Mouse (Mus musculus) kidney, embryonic 15.5 days (tissue): ENCODE data around the gene Purb. TPM values are rescaled to one million over a fixed set of nuclear protein-coding genes. Genes with fewer than 3 reads are reported as not detected.

ENCODE experiments used
- ATAC-seq: fragments of 200-750 bp; cut with Nextera tagmentation; replicated peaks from 2 replicates; pipeline ENCODE4 v1.8.0; 2017; ENCODE audit warnings: moderate TSS enrichment; ENCODE audit not compliant: low FRiP score
- H3K27ac ChIP-seq: fragments of 300-500 bp; sonication (generic); 2 replicates; pipeline ENCODE4 v1.5.1; 2015; ENCODE audit warnings: mild to moderate bottlenecking, inconsistent platforms
- H3K27me3 ChIP-seq: fragments of 300-500 bp; sonication (generic); 2 replicates; pipeline ENCODE4 v1.6.1; 2015; ENCODE audit warnings: inconsistent platforms
- H3K36me3 ChIP-seq: fragments of 300-500 bp; sonication (generic); 2 replicates; pipeline ENCODE4 v1.6.1; 2015; ENCODE audit warnings: inconsistent platforms
- H3K4me1 ChIP-seq: fragments of 300-500 bp; sonication (generic); 2 replicates; pipeline ENCODE4 v1.6.1; 2015; ENCODE audit warnings: inconsistent platforms
- H3K4me2 ChIP-seq: fragments of 300-500 bp; sonication (generic); 2 replicates; pipeline ENCODE4 v1.6.1; 2015; ENCODE audit warnings: moderate library complexity, mild to moderate bottlenecking, inconsistent platforms
- H3K4me3 ChIP-seq: fragments of 300-500 bp; sonication (generic); replicated peaks from 2 replicates; pipeline ENCODE4 v1.5.1; 2015; ENCODE audit warnings: mild to moderate bottlenecking, inconsistent platforms
- H3K9ac ChIP-seq: fragments of 300-500 bp; sonication (generic); 2 replicates; pipeline ENCODE4 v1.6.1; 2015; ENCODE audit warnings: mild to moderate bottlenecking, inconsistent platforms
- H3K9me3 ChIP-seq: fragments of 300-500 bp; sonication (generic); replicated peaks from 2 replicates; pipeline ENCODE4 v1.6.1; 2016; ENCODE audit warnings: inconsistent platforms
- WGBS: fragments of 180-500 bp; shearing (Covaris S2); methylation state at CpG from one replicate; pipeline ENCODE4 v1.1.7; 2015; ENCODE audit warnings: mixed read lengths; 5-methylcytosine and 5-hydroxymethylcytosine counted together
- polyA plus RNA-seq: library from polyadenylated mRNA; unstranded; fragments of >200 nt; fragmentation: Nextera tagmentation; extraction: Ambion mirVana; gene quantifications from 2 replicates; pipeline ENCODE4 v1.2.1, GENCODE M21; 2015

Gene Purb
- polyA plus RNA-seq, 1 experiment from 2014 or later: 29.2 TPM

GRCm38 (mm10) chr11:6504689-6505088 is 29.0 kb upstream of the Purb start:
- no peak overlapping the region for H3K27ac ChIP-seq

GRCm38 (mm10) chr11:6504226-6504625 is 28.5 kb upstream of the Purb start:
- no peaks in the 10 kb centered on the region for H3K9me3 ChIP-seq
- no peak overlapping the region for H3K9ac ChIP-seq
- no peaks in the 10 kb centered on the region for H3K27me3 ChIP-seq
- H3K36me3 ChIP-seq: no peaks in the 10 kb centered on the region
- ATAC-seq: no peak
- H3K27ac ChIP-seq: no peak overlapping the region
- no peaks in the 10 kb centered on the region for H3K4me1 ChIP-seq
- WGBS: 75% methylated on average over 3 of the region's 3 CpGs
- no peak overlapping the region for H3K4me3 ChIP-seq
- no peak overlapping the region for H3K4me2 ChIP-seq

More at GRCm38 (mm10) chr11:6504689-6505088, 29.0 kb upstream of the Purb start:
- H3K9me3 ChIP-seq: no peaks in the 10 kb centered on the region
- H3K9ac ChIP-seq: no peak overlapping the region
- H3K4me3 ChIP-seq: no peak overlapping the region
- no peak for ATAC-seq
- WGBS: 88% methylated on average over 6 of the region's 6 CpGs
- no peaks in the 10 kb centered on the region for H3K4me1 ChIP-seq
- H3K4me2 ChIP-seq: no peak overlapping the region
- no peaks in the 10 kb centered on the region for H3K36me3 ChIP-seq
- H3K27me3 ChIP-seq: no peaks in the 10 kb centered on the region

- Histone ChIP-seq H3K36me3 (no peaks in the 10 kb centered on the region), H3K4me2 (no peak overlapping the region), H3K9me3 (no peaks in the 10 kb centered on the region), H3K4me1 (no peaks in the 10 kb centered on the region), H3K9ac (no peak overlapping the region), H3K4me3 (no peak overlapping the region), H3K27ac (no peak overlapping the region), H3K27me3 (no peaks in the 10 kb centered on the region)
- 98% methylated on average over 2 of the region's 2 CpGs for WGBS
- ATAC-seq: no peak
These were observed 26.8 kb upstream of the Purb start for GRCm38 (mm10) chr11:6502506-6502905.

GRCm38 (mm10) chr11:6497311-6497948 is 21.7 kb upstream of the Purb start:
- Histone ChIP-seq H3K4me3 (no peak overlapping the region), H3K4me1 (no peaks in the 10 kb centered on the region), H3K36me3 (no peaks in the 10 kb centered on the region), H3K9ac (no peak overlapping the region), H3K27me3 (no peaks in the 10 kb centered on the region), H3K4me2 (no peak overlapping the region), H3K27ac (no peak overlapping the region), H3K9me3 (no peaks in the 10 kb centered on the region)
- 84% methylated on average over 12 of the region's 12 CpGs for WGBS
- no peak for ATAC-seq

GRCm38 (mm10) chr11:6489691-6490503 is 14.2 kb upstream of the Purb start:
- ATAC-seq: no peak
- Histone ChIP-seq H3K9ac (no peak overlapping the region), H3K9me3 (no peaks in the 10 kb centered on the region), H3K4me2 (no peak overlapping the region), H3K27ac (no peak overlapping the region), H3K27me3 (no peaks in the 10 kb centered on the region), H3K36me3 (no peaks in the 10 kb centered on the region), H3K4me1 (no peaks in the 10 kb centered on the region), H3K4me3 (no peak overlapping the region)
- 50% methylated on average over 6 of the region's 6 CpGs for WGBS

- Histone ChIP-seq H3K27ac (no peak overlapping the region), H3K4me2 (no peak overlapping the region), H3K36me3 (no peaks in the 10 kb centered on the region), H3K27me3 (no peaks in the 10 kb centered on the region), H3K4me3 (no peak overlapping the region), H3K4me1 (peaks cover 4% of the 10 kb centered on the region; the same call in 1 of the 2 replicates), H3K9ac (no peak overlapping the region), H3K9me3 (no peaks in the 10 kb centered on the region)
- ATAC-seq: no peak
- 86% methylated on average over 7 of the region's 7 CpGs for WGBS
These were observed 13.5 kb upstream of the Purb start for GRCm38 (mm10) chr11:6489257-6489656.

GRCm38 (mm10) chr11:6488041-6488684 is 12.4 kb upstream of the Purb start:
- peaks cover 4% of the 10 kb centered on the region; the same call in 1 of the 2 replicates for H3K4me1 ChIP-seq
- ATAC-seq: no peak
- H3K4me2 ChIP-seq: no peak overlapping the region
- no peak overlapping the region for H3K4me3 ChIP-seq
- no peak overlapping the region for H3K9ac ChIP-seq
- no peak overlapping the region for H3K27ac ChIP-seq
- 98% methylated on average over 5 of the region's 5 CpGs for WGBS
- H3K27me3 ChIP-seq: no peaks in the 10 kb centered on the region
- H3K9me3 ChIP-seq: no peaks in the 10 kb centered on the region
- no peaks in the 10 kb centered on the region for H3K36me3 ChIP-seq

- no peak overlapping the region for H3K4me3 ChIP-seq
- H3K4me1 ChIP-seq: peaks cover 4% of the 10 kb centered on the region; the same call in 1 of the 2 replicates
- H3K9ac ChIP-seq: no peak overlapping the region
- no peak overlapping the region for H3K4me2 ChIP-seq
- no peak for ATAC-seq
- no peaks in the 10 kb centered on the region for H3K36me3 ChIP-seq
- 59% methylated on average over 7 of the region's 7 CpGs for WGBS
- no peak overlapping the region for H3K27ac ChIP-seq
- no peaks in the 10 kb centered on the region for H3K9me3 ChIP-seq
- no peaks in the 10 kb centered on the region for H3K27me3 ChIP-seq
These were observed 11.8 kb upstream of the Purb start for GRCm38 (mm10) chr11:6487496-6487895.

GRCm38 (mm10) chr11:6486916-6487315 is 11.2 kb upstream of the Purb start:
- no peak overlapping the region for H3K4me2 ChIP-seq
- H3K9ac ChIP-seq: no peak overlapping the region
- 65% methylated on average over 6 of the region's 6 CpGs for WGBS
- H3K27ac ChIP-seq: no peak overlapping the region
- no peaks in the 10 kb centered on the region for H3K36me3 ChIP-seq
- no peak for ATAC-seq
- no peaks in the 10 kb centered on the region for H3K27me3 ChIP-seq
- H3K4me1 ChIP-seq: peaks cover 4% of the 10 kb centered on the region; the same call in 1 of the 2 replicates
- H3K4me3 ChIP-seq: no peak overlapping the region
- no peaks in the 10 kb centered on the region for H3K9me3 ChIP-seq

GRCm38 (mm10) chr11:6484244-6484959 is 8.7 kb upstream of the Purb start:
- Histone ChIP-seq H3K27ac (no peak overlapping the region), H3K27me3 (no peaks in the 10 kb centered on the region), H3K4me2 (no peak overlapping the region), H3K4me3 (no peak overlapping the region), H3K9me3 (no peaks in the 10 kb centered on the region), H3K36me3 (no peaks in the 10 kb centered on the region), H3K9ac (no peak overlapping the region), H3K4me1 (peaks cover 4% of the 10 kb centered on the region; the same call in 1 of the 2 replicates)
- no peak for ATAC-seq
- 48% methylated on average over 3 of the region's 3 CpGs for WGBS

- no peaks in the 10 kb centered on the region for H3K9me3 ChIP-seq
- no peak for ATAC-seq
- 77% methylated on average over 2 of the region's 2 CpGs for WGBS
- no peak overlapping the region for H3K27ac ChIP-seq
- H3K9ac ChIP-seq: no peak overlapping the region
- no peak overlapping the region for H3K4me2 ChIP-seq
- no peaks in the 10 kb centered on the region for H3K27me3 ChIP-seq
- H3K36me3 ChIP-seq: no peaks in the 10 kb centered on the region
- no peak overlapping the region for H3K4me3 ChIP-seq
- peaks cover 4% of the 10 kb centered on the region; the same call in 1 of the 2 replicates for H3K4me1 ChIP-seq
These were observed 7.4 kb upstream of the Purb start for GRCm38 (mm10) chr11:6483103-6483502.
